Mouse (Mus musculus) midbrain, embryonic 15.5 days (tissue): ENCODE measurements around the gene Rfxank. TPM values are rescaled to one million over a fixed set of nuclear protein-coding genes. Genes with fewer than 3 reads are reported as not detected.

Source experiments
- ATAC-seq: fragments of 200-750 bp; cut with Nextera tagmentation; replicated peaks from 2 replicates; pipeline ENCODE4 v1.8.0; 2017; ENCODE audit warnings: moderate TSS enrichment
- H3K27ac ChIP-seq: fragments of 300-500 bp; sonication (generic); 2 replicates; pipeline ENCODE4 v1.5.1; 2015; ENCODE audit warnings: mild to moderate bottlenecking, inconsistent platforms
- H3K27me3 ChIP-seq: fragments of 300-500 bp; sonication (generic); replicated peaks from 2 replicates; pipeline ENCODE4 v1.6.1; 2015; ENCODE audit warnings: inconsistent platforms
- H3K36me3 ChIP-seq: fragments of 300-500 bp; sonication (generic); replicated peaks from 2 replicates; pipeline ENCODE4 v1.6.1; 2015; ENCODE audit warnings: inconsistent platforms
- H3K4me1 ChIP-seq: fragments of 300-500 bp; sonication (generic); 2 replicates; pipeline ENCODE4 v1.6.1; 2015; ENCODE audit warnings: inconsistent platforms
- H3K4me2 ChIP-seq: fragments of 300-500 bp; sonication (generic); 2 replicates; pipeline ENCODE4 v1.6.1; 2015; ENCODE audit warnings: inconsistent platforms, mild to moderate bottlenecking, moderate library complexity
- H3K4me3 ChIP-seq: fragments of 300-500 bp; sonication (generic); 2 replicates; pipeline ENCODE4 v1.5.1; 2015; ENCODE audit warnings: mild to moderate bottlenecking, inconsistent platforms
- H3K9ac ChIP-seq: fragments of 300-500 bp; sonication (generic); 2 replicates; pipeline ENCODE4 v1.6.1; 2015; ENCODE audit warnings: mild to moderate bottlenecking, inconsistent platforms
- H3K9me3 ChIP-seq: fragments of 300-500 bp; sonication (generic); 2 replicates; pipeline ENCODE4 v1.6.1; 2016; ENCODE audit warnings: inconsistent platforms
- WGBS: fragments of 180-500 bp; shearing (Covaris S2); methylation state at CpG from one replicate; pipeline ENCODE4 v1.1.7; 2015; ENCODE audit warnings: mixed read lengths; 5-methylcytosine and 5-hydroxymethylcytosine counted together
- polyA plus RNA-seq: library from polyadenylated mRNA; unstranded; fragments of >200 nt; fragmentation: Nextera tagmentation; extraction: Ambion mirVana; gene quantifications from 2 replicates; pipeline ENCODE4 v1.2.1, GENCODE M21; 2015

Gene Rfxank
- 13.4 and 14.2 TPM in 2 replicates for polyA plus RNA-seq

DNA sequence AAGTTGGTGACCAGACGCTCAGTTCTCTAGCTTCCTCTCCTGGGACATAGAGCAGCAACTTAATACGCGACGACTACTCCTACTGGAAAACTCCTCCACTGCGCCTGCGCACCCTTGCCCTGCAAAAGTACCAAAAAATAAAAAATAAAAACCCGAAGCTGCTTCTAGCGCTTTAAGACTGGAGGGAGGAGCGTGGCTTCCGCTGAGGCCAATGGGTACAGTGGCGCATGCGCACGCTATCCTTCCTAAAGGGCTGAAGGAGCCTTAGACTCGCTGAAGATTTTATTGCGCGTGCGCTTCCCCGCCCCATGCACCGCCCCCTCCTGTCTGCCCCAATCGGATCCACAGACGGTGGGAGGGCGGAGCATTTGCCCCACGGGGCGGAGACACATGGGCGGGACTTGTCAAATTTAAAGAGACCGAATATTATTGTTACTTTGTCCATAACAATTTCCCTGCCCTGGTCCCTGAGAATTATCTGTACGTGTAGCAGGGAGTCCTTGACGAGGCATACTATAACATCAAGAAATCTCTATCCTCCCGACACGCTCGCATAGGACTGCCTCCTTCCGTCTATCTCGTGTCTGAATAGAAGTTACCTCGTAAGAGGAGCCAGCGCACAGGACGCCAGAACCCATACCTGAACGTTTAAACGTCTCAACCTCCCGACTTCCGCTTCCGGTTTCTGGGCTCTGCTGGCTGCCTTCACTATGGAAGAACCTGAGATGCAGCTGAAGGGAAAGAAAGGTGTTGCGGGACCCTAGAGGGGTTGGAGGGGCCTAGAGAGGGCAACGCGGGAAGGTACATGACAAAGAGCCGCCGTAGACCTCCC, at the start of gene Rfxank, which contains the start of the genes Borcs8 and Mef2b:
Gene Rfxank, minus strand, starts transcription at position 129 of the 832 bp plus-strand sequence.
Gene Borcs8, plus strand, starts transcription at position 474 of the 832 bp plus-strand sequence.
Gene Mef2b, plus strand, starts transcription at position 686 of the 832 bp plus-strand sequence.
- peak within 1 kb of the TSS; percentile 85 for H3K27ac ChIP-seq
- peak; percentile 96 for ATAC-seq
- peak within 1 kb of the TSS; percentile 74 for H3K4me3 ChIP-seq
- H3K27me3 ChIP-seq, result no peaks in the 10 kb centered on the region
- H3K4me1 ChIP-seq, result peaks cover 24% of the 10 kb centered on the region
- no peaks in the 10 kb centered on the region for H3K9me3 ChIP-seq
- H3K4me2 ChIP-seq, result peak within 1 kb of the TSS; percentile 79
- H3K9ac ChIP-seq, result peak within 1 kb of the TSS; percentile 86
- H3K36me3 ChIP-seq, result peaks cover 17% of the 10 kb centered on the region
- WGBS, result under 1% methylated on average over 46 of the region's 46 CpGs

DNA sequence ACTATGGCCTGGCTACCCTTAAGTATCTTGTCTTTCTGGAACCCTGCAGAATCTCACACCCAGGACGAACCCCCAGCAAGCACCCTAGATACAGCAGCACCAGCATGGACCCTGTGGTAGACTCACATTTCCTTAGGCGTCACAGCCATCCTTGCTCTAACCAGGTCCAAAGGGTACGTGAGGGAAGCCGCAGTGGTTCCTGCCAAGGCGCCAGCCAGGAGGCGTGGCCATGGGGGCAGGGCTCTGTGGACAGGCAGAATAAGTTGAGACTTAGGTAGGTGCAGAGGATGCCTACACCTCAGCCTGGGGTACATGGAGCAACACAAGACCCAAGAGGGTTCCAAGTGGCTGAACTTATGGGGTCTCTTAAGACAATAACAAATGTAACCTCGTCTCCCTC, 49.8 kb upstream of the Rfxank start:
- Histone ChIP-seq H3K4me1 (no peaks in the 10 kb centered on the region), H3K9ac (no peak overlapping the region), H3K36me3 (no peaks in the 10 kb centered on the region; the same call in 1 of the 2 replicates), H3K4me3 (no peak overlapping the region), H3K4me2 (no peak overlapping the region), H3K27me3 (no peaks in the 10 kb centered on the region), H3K9me3 (no peaks in the 10 kb centered on the region), H3K27ac (no peak overlapping the region)
- ATAC-seq, result no peak
- WGBS, result 79% methylated on average over 7 of the region's 7 CpGs

DNA sequence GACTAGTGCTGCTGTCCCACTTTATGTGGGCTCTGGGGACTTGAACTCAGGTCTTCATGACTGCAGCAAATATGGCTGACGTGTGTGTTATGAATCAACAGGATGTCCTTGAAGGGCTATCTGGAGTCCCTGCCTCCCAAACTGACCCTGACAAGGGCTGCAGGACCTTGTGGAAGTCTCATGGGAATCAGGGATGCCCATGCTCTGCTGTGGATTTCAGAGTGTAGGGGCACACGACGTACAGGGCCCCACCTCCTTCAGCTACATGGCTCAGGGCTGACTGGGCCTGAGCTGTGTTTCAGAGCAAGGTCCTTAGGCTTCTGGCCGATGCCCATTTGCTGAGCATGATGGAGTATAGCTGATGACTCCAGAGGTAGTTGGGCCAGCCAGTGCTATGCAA, 44.2 kb upstream of the Rfxank start:
- H3K4me2 ChIP-seq, result no peak overlapping the region
- no peak overlapping the region for H3K27ac ChIP-seq
- no peaks in the 10 kb centered on the region for H3K27me3 ChIP-seq
- 95% methylated on average over 4 of the region's 4 CpGs for WGBS
- no peaks in the 10 kb centered on the region for H3K9me3 ChIP-seq
- no peak overlapping the region for H3K4me3 ChIP-seq
- ATAC-seq, result no peak
- no peaks in the 10 kb centered on the region for H3K4me1 ChIP-seq
- H3K9ac ChIP-seq, result no peak overlapping the region
- no peaks in the 10 kb centered on the region; the same call in 1 of the 2 replicates for H3K36me3 ChIP-seq

DNA sequence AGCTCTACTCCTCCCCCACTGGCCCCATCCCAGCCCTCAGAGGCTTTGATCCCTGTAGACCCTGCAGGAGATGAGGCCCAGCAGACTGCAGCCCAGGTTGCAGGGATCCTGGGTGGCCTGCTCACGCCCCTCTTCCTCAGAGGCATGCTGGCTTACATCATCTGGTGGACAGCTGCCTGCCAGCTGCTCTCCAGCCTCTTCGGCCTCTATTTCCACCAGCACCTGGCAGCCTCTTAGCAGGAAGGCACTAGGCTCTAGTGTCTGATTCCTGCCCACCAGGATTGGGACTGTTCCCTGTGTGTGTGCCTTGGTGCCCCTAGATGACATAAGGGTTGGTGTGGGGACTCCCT, 42.9 kb upstream of the Rfxank start:
- H3K36me3 ChIP-seq, result no peaks in the 10 kb centered on the region; the same call in 1 of the 2 replicates
- 80% methylated on average over 2 of the region's 2 CpGs for WGBS
- H3K4me2 ChIP-seq, result no peak overlapping the region
- no peaks in the 10 kb centered on the region for H3K27me3 ChIP-seq
- H3K27ac ChIP-seq, result no peak overlapping the region
- no peak for ATAC-seq
- H3K4me1 ChIP-seq, result no peaks in the 10 kb centered on the region
- no peak overlapping the region for H3K9ac ChIP-seq
- no peaks in the 10 kb centered on the region for H3K9me3 ChIP-seq
- no peak overlapping the region for H3K4me3 ChIP-seq

DNA sequence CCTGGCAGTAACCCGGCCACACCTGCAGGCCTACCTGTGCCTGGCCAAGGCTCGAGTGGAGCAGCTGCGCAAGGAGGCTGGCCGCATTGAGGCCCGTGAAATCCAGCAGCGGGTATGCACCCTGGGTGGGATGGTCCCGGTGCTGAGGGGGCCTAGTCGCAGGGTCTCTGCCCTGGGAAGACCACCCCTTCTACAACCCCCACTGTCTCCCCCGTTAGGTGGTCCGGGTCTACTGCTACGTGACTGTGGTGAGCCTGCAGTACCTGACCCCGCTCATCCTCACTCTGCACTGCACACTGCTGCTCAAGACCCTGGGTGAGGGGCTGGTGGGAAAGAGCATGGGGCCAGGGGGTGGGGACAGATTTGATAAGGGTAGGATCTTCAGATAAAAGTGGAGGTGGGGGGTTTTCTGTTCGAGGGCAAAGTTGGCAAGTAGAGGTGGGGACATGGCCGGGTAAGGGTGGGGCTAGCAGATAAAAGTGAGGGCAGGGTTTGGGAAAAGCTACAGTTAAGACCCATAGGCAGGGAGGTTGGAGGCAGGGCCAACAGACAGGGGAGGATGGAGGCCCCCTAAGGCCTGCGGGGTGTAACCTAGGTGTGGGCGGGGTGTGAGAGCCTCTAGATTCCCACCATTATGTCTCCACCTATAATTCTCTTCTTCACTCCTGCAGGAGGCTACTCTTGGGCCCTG, 42.4 kb upstream of the Rfxank start:
- no peak overlapping the region for H3K4me3 ChIP-seq
- H3K27me3 ChIP-seq, result no peaks in the 10 kb centered on the region
- H3K9me3 ChIP-seq, result no peaks in the 10 kb centered on the region
- H3K9ac ChIP-seq, result no peak overlapping the region
- 91% methylated on average over 16 of the region's 16 CpGs for WGBS
- H3K4me2 ChIP-seq, result no peak overlapping the region
- H3K36me3 ChIP-seq, result no peaks in the 10 kb centered on the region; the same call in 1 of the 2 replicates
- no peak for ATAC-seq
- H3K4me1 ChIP-seq, result no peaks in the 10 kb centered on the region
- H3K27ac ChIP-seq, result no peak overlapping the region

DNA sequence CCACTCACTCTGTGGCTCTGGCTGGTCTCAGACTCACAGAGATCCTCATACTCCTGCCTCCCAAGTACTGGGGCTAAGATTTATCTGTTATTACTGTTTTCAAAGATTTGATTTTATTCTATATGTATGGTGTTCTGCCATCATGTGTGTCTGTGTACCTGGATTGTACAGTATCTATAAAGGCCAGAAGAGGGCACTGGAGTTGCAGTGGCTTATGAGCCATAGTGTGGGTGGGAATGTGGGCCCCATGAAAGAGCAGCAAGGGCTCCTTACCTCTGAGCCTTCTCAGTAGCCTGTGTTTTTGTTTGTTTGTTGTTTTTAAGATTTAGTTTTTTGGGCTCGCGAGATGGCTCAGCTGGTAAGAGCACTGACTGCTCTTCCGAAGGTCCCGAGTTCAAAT, 40.1 kb upstream of the Rfxank start:
- Histone ChIP-seq H3K4me1 (no peaks in the 10 kb centered on the region; the same call in 1 of the 2 replicates), H3K36me3 (no peaks in the 10 kb centered on the region; the same call in 1 of the 2 replicates), H3K27me3 (no peaks in the 10 kb centered on the region), H3K9ac (no peak overlapping the region), H3K9me3 (no peaks in the 10 kb centered on the region), H3K4me2 (no peak overlapping the region), H3K4me3 (no peak overlapping the region), H3K27ac (no peak overlapping the region)
- ATAC-seq, result no peak
- WGBS, result 93% methylated on average over 4 of the region's 4 CpGs

DNA sequence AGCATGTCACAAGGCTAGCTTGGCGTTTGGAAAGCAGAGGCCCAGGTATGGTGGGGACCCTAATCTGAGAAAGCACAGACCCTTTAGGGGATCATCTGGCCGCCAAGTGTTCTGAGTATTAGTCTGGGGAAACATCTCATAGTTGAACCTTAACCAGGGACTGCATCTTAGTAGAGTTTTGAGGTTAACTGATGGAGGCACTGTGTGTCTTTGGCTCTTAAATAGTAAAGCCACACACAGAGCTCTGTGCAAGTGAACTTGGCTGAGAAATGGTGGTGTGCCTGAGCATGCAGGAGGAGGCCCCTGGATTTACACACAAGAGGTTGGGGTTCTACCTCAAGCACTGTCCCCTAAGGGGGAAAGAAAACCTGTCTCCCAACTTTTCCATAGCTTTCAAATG, 39.3 kb upstream of the Rfxank start:
- Histone ChIP-seq H3K9me3 (no peaks in the 10 kb centered on the region), H3K27me3 (no peaks in the 10 kb centered on the region), H3K9ac (no peak overlapping the region), H3K4me2 (no peak overlapping the region), H3K27ac (no peak overlapping the region), H3K4me1 (peaks cover 7% of the 10 kb centered on the region), H3K4me3 (no peak overlapping the region), H3K36me3 (no peaks in the 10 kb centered on the region; the same call in 1 of the 2 replicates)
- no peak for ATAC-seq
- 97% methylated on average over 2 of the region's 2 CpGs for WGBS

DNA sequence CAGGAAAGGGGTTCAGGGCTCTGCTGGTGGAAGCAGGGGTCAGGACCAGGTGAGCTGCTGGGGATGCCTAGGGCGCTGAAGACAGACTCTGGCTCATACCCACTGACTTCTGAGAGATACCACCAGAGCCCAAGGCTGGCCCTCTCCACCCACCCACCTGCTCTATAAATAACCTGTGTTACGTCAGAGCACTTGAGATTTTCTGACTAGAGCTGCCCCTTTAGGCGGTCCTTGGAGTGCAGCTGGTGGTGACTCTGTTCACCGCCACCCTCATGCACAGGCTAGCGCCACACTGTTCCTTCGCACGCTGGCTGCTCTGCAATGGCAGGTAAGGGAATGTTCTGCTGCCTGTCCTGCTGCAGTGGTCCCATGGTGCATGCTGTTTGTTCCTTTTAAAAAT, 35.1 kb upstream of the Rfxank start:
- Histone ChIP-seq H3K4me2 (no peak overlapping the region), H3K36me3 (no peaks in the 10 kb centered on the region), H3K9me3 (no peaks in the 10 kb centered on the region), H3K27ac (no peak overlapping the region), H3K9ac (no peak overlapping the region), H3K27me3 (no peaks in the 10 kb centered on the region), H3K4me1 (peaks cover 16% of the 10 kb centered on the region), H3K4me3 (no peak overlapping the region)
- ATAC-seq, result no peak
- 94% methylated on average over 7 of the region's 7 CpGs for WGBS

DNA sequence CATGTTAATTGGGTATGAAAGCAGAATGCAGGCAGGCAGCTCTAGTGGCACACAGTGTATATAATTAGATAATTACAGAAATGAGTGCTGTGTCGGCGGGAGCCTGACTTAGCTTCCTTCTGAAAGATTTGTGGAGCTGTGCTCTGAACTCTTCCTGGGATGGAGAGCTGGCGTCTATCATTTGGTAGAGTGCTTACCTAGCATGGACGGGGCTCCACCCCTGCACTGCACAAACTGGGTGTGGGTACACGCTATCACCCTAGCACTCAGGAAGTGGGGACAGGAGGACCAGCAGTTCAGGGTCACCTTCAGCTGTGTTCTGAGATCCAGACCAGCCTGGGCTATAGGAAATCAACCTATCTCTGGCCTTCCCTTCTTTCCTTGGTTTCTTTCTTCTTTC, 34.4 kb upstream of the Rfxank start:
- Histone ChIP-seq H3K4me1 (peaks cover 16% of the 10 kb centered on the region), H3K4me2 (peak overlapping the region; percentile 59; the same call in 1 of the 2 replicates), H3K36me3 (no peaks in the 10 kb centered on the region), H3K9ac (no peak overlapping the region), H3K27me3 (no peaks in the 10 kb centered on the region), H3K27ac (no peak overlapping the region), H3K9me3 (no peaks in the 10 kb centered on the region), H3K4me3 (no peak overlapping the region)
- ATAC-seq, result no peak
- WGBS, result 87% methylated on average over 5 of the region's 5 CpGs

DNA sequence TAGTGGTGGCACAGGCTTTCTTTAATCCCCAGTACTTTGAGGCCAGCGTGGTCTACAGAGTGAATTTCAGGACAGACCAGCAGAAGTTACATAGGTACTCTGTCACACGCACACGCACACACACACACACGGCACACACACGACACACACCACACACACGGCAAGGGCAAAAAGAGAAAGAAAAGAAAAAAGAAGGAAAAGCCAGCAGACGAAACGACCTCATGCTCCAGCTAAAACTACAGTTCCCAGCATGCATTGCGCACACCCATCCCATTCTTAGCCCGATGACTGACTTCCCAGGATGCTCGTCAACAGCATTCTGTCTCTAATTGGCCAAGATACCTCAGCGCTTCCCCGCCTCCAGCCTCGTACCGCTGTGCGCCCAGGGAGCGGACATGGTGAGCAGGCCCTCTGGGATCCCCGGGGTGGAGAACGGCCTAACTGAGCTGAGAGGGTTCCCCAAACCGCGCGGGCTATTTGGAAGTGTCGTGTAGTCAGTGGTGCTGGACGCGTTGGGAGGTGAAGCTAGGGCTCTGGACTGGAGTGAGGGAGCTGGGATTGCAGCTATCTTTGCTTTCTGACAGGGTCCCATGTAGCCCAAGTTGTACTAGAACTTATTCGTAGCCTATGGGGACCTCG, 33.2 kb upstream of the Rfxank start, which contains the start of gene Tmem161a:
Gene Tmem161a, plus strand, starts transcription at position 314 of the 639 bp plus-strand sequence.
- H3K4me1 ChIP-seq, result peaks cover 16% of the 10 kb centered on the region
- H3K9me3 ChIP-seq, result no peaks in the 10 kb centered on the region
- peak within 1 kb of the TSS; percentile 69; the same call in 1 of the 2 replicates for H3K27ac ChIP-seq
- ATAC-seq, result peak; percentile 96
- peak within 1 kb of the TSS; percentile 59 for H3K4me2 ChIP-seq
- H3K9ac ChIP-seq, result peak within 1 kb of the TSS; percentile 91
- WGBS, result 2% methylated on average over 27 of the region's 27 CpGs
- no peaks in the 10 kb centered on the region for H3K27me3 ChIP-seq
- H3K4me3 ChIP-seq, result peak within 1 kb of the TSS; percentile 84
- no peaks in the 10 kb centered on the region for H3K36me3 ChIP-seq

DNA sequence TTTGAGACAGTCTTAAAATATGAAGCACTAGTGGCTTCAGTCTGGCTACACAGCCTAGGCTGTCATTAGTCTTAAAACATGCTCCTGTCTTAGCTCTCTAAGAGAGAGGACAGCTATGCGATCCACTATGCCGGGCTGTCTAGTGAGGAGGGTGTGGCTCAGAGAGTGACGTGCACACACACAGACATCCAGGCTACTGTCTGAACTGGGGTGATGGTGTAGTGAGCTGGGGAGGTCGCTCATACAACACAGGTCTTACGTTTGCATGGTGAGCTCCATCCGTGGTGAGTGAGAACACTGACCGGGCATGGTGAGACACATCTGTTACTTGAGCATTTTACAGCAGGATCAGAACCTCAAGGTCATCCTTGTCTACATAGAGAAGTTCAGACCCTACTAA, 32.3 kb upstream of the Rfxank start:
- no peak overlapping the region for H3K27ac ChIP-seq
- no peaks in the 10 kb centered on the region for H3K9me3 ChIP-seq
- ATAC-seq, result no peak
- H3K4me1 ChIP-seq, result peaks cover 23% of the 10 kb centered on the region
- 0 out of 2 replicates have a peak, but pooled peaks cover 3% of the 10 kb centered on the region for H3K27me3 ChIP-seq
- no peak overlapping the region for H3K9ac ChIP-seq
- H3K4me2 ChIP-seq, result no peak overlapping the region
- WGBS, result 90% methylated on average over 7 of the region's 7 CpGs
- no peak overlapping the region for H3K4me3 ChIP-seq
- no peaks in the 10 kb centered on the region for H3K36me3 ChIP-seq

DNA sequence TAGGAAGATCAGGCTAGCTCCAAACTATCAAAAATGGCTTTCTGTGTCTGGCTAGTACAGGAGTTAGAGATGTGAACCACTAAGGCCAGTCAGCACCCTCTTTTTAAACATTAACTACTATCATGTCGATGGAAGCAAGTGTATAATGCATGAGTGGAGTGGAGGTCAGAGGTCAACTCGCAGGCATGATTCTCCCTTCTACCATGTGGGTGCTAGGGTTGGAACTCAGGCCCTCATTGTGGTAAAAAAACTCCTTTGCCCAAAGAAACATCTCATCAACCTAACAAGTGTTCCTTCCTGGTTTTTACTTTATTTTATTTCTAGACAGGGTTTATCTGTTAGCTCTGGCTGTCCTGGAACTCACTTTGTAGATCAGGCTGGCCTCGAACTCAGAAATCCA, 31.8 kb upstream of the Rfxank start:
- H3K4me3 ChIP-seq, result no peak overlapping the region
- ATAC-seq, result no peak
- 82% methylated on average over 3 of the region's 3 CpGs for WGBS
- H3K27ac ChIP-seq, result no peak overlapping the region
- H3K9ac ChIP-seq, result no peak overlapping the region
- no peaks in the 10 kb centered on the region for H3K36me3 ChIP-seq
- H3K9me3 ChIP-seq, result no peaks in the 10 kb centered on the region
- H3K4me1 ChIP-seq, result peaks cover 23% of the 10 kb centered on the region
- H3K4me2 ChIP-seq, result no peak overlapping the region
- 0 out of 2 replicates have a peak, but pooled peaks cover 5% of the 10 kb centered on the region for H3K27me3 ChIP-seq
